Mouse (Mus musculus) midbrain, embryonic 13.5 days (tissue): Measurements from ENCODE around the gene Nabp2. TPM values are rescaled to one million over a fixed set of nuclear protein-coding genes. Genes with fewer than 3 reads are reported as not detected.

ENCODE experiments used
- ATAC-seq: fragments of 200-750 bp; cut with Nextera tagmentation; 2 replicates; pipeline ENCODE4 v1.8.0; 2017; ENCODE audit warnings: mild to moderate bottlenecking, moderate TSS enrichment, moderate library complexity
- H3K27ac ChIP-seq: fragments of 300-500 bp; sonication (generic); 2 replicates; pipeline ENCODE4 v1.5.1; 2015; ENCODE audit warnings: inconsistent platforms, mild to moderate bottlenecking, moderate library complexity
- H3K27me3 ChIP-seq: fragments of 300-500 bp; sonication (generic); 2 replicates; pipeline ENCODE4 v1.6.1; 2015; ENCODE audit warnings: mild to moderate bottlenecking, inconsistent platforms
- H3K36me3 ChIP-seq: fragments of 300-500 bp; sonication (generic); 2 replicates; pipeline ENCODE4 v1.6.1; 2015; ENCODE audit warnings: mild to moderate bottlenecking, inconsistent platforms
- H3K4me1 ChIP-seq: fragments of 300-500 bp; sonication (generic); replicated peaks from 2 replicates; pipeline ENCODE4 v1.6.1; 2015; ENCODE audit warnings: inconsistent platforms
- H3K4me2 ChIP-seq: fragments of 300-500 bp; sonication (generic); replicated peaks from 2 replicates; pipeline ENCODE4 v1.6.1; 2015; ENCODE audit warnings: moderate library complexity, mild to moderate bottlenecking, inconsistent platforms
- H3K4me3 ChIP-seq: fragments of 300-500 bp; sonication (generic); replicated peaks from 2 replicates; pipeline ENCODE4 v1.5.1; 2015; ENCODE audit warnings: mild to moderate bottlenecking, inconsistent platforms
- H3K9ac ChIP-seq: fragments of 300-500 bp; sonication (generic); replicated peaks from 2 replicates; pipeline ENCODE4 v1.6.1; 2015; ENCODE audit warnings: mild to moderate bottlenecking, inconsistent platforms
- H3K9me3 ChIP-seq: fragments of 300-500 bp; sonication (generic); 2 replicates; pipeline ENCODE4 v1.6.1; 2016; ENCODE audit warnings: mild to moderate bottlenecking, inconsistent platforms
- WGBS: fragments of 180-500 bp; shearing (Covaris S2); methylation state at CpG from one replicate; pipeline ENCODE4 v1.1.7; 2015; 5-methylcytosine and 5-hydroxymethylcytosine counted together
- polyA plus RNA-seq: library from polyadenylated mRNA; unstranded; fragments of >200 nt; fragmentation: Nextera tagmentation; extraction: Ambion mirVana; gene quantifications from 2 replicates; pipeline ENCODE4 v1.2.1, GENCODE M21; 2015

Gene Nabp2
- polyA plus RNA-seq, result 142 and 153 TPM in 2 replicates

GRCm38 (mm10) chr10:128411211-128412054 is at the start of gene Nabp2, which contains the start of gene Rnf41:
Gene Nabp2, minus strand, starts transcription at chr10:128411492.
Gene Rnf41, plus strand, starts transcription at chr10:128411657.
- peak; percentile 92 for ATAC-seq
- WGBS, result under 1% methylated on average over 50 of the region's 50 CpGs
- H3K4me1 ChIP-seq, result peaks cover 49% of the 10 kb centered on the region
- peak within 1 kb of the TSS; percentile 94 for H3K4me2 ChIP-seq
- H3K27ac ChIP-seq, result peak within 1 kb of the TSS; percentile 95
- peaks cover 34% of the 10 kb centered on the region for H3K36me3 ChIP-seq
- no peaks in the 10 kb centered on the region for H3K27me3 ChIP-seq
- peak within 1 kb of the TSS; percentile 90 for H3K9ac ChIP-seq
- H3K4me3 ChIP-seq, result peak within 1 kb of the TSS; percentile 97
- no peaks in the 10 kb centered on the region for H3K9me3 ChIP-seq

- peaks cover 36% of the 10 kb centered on the region for H3K36me3 ChIP-seq
- no peak for ATAC-seq
- no peaks in the 10 kb centered on the region for H3K9me3 ChIP-seq
- WGBS, result 1% methylated on average over 5 of the region's 5 CpGs
- H3K27ac ChIP-seq, result peak overlapping the region; percentile 97
- peaks cover 15% of the 10 kb centered on the region for H3K4me1 ChIP-seq
- peak overlapping the region; percentile 97 for H3K4me3 ChIP-seq
- H3K9ac ChIP-seq, result peak overlapping the region; percentile 99
- H3K27me3 ChIP-seq, result no peaks in the 10 kb centered on the region
- H3K4me2 ChIP-seq, result peak overlapping the region; percentile 92
Measured at GRCm38 (mm10) chr10:128460270-128460630, 49.0 kb upstream of the Nabp2 start.

- no peaks in the 10 kb centered on the region for H3K9me3 ChIP-seq
- peak; percentile 67 for ATAC-seq
- peak overlapping the region; percentile 97 for H3K27ac ChIP-seq
- peak overlapping the region; percentile 97 for H3K4me3 ChIP-seq
- no peaks in the 10 kb centered on the region for H3K27me3 ChIP-seq
- H3K9ac ChIP-seq, result peak overlapping the region; percentile 99
- WGBS, result 2% methylated on average over 20 of the region's 67 CpGs
- H3K36me3 ChIP-seq, result peaks cover 31% of the 10 kb centered on the region
- H3K4me1 ChIP-seq, result peaks cover 18% of the 10 kb centered on the region
- peak overlapping the region; percentile 92 for H3K4me2 ChIP-seq
Measured at GRCm38 (mm10) chr10:128459409-128460269, 48.3 kb upstream of the Nabp2 start.

- H3K36me3 ChIP-seq, result peaks cover 23% of the 10 kb centered on the region
- peaks cover 18% of the 10 kb centered on the region for H3K4me1 ChIP-seq
- H3K4me2 ChIP-seq, result peak within 1 kb of the TSS; percentile 92
- peak within 1 kb of the TSS; percentile 99 for H3K9ac ChIP-seq
- H3K4me3 ChIP-seq, result peak within 1 kb of the TSS; percentile 97
- under 1% methylated on average over 56 of the region's 86 CpGs for WGBS
- ATAC-seq, result peak; percentile 80
- H3K27me3 ChIP-seq, result no peaks in the 10 kb centered on the region
- no peaks in the 10 kb centered on the region for H3K9me3 ChIP-seq
- H3K27ac ChIP-seq, result peak within 1 kb of the TSS; percentile 97
Measured at GRCm38 (mm10) chr10:128458719-128459408, 47.6 kb upstream of the Nabp2 start, which contains the start of gene Smarcc2. Gene Smarcc2, plus strand, starts transcription at chr10:128459248.

- peak overlapping the region; percentile 92 for H3K4me2 ChIP-seq
- H3K36me3 ChIP-seq, result peaks cover 18% of the 10 kb centered on the region
- peak overlapping the region; percentile 99 for H3K9ac ChIP-seq
- under 1% methylated on average over 29 of the region's 29 CpGs for WGBS
- H3K9me3 ChIP-seq, result no peaks in the 10 kb centered on the region
- H3K27ac ChIP-seq, result peak overlapping the region; percentile 97
- peaks cover 18% of the 10 kb centered on the region for H3K4me1 ChIP-seq
- ATAC-seq, result peak; percentile 72
- peak overlapping the region; percentile 97 for H3K4me3 ChIP-seq
- no peaks in the 10 kb centered on the region for H3K27me3 ChIP-seq
Measured at GRCm38 (mm10) chr10:128458348-128458718, 47.0 kb upstream of the Nabp2 start.

GRCm38 (mm10) chr10:128457676-128458075 is 46.4 kb upstream of the Nabp2 start:
- H3K4me1 ChIP-seq, result peaks cover 18% of the 10 kb centered on the region
- H3K4me2 ChIP-seq, result no peak overlapping the region
- no peak overlapping the region for H3K4me3 ChIP-seq
- no peaks in the 10 kb centered on the region for H3K9me3 ChIP-seq
- H3K27me3 ChIP-seq, result no peaks in the 10 kb centered on the region
- H3K36me3 ChIP-seq, result peaks cover 12% of the 10 kb centered on the region
- H3K27ac ChIP-seq, result no peak overlapping the region
- no peak overlapping the region for H3K9ac ChIP-seq
- 88% methylated on average over 6 of the region's 6 CpGs for WGBS
- ATAC-seq, result no peak

GRCm38 (mm10) chr10:128455280-128455679 is 44.0 kb upstream of the Nabp2 start:
- H3K4me1 ChIP-seq, result peaks cover 7% of the 10 kb centered on the region; the same call in 1 of the 2 replicates
- no peak for ATAC-seq
- no peaks in the 10 kb centered on the region for H3K9me3 ChIP-seq
- no peaks in the 10 kb centered on the region for H3K27me3 ChIP-seq
- H3K36me3 ChIP-seq, result no peaks in the 10 kb centered on the region
- H3K9ac ChIP-seq, result no peak overlapping the region
- H3K27ac ChIP-seq, result no peak overlapping the region
- WGBS, result 2% methylated on average over 6 of the region's 6 CpGs
- 0 out of 2 replicates have a peak overlapping the region, but pooled peaks have one; percentile 9 for H3K4me3 ChIP-seq
- H3K4me2 ChIP-seq, result peak overlapping the region; percentile 34

- H3K4me3 ChIP-seq, result no peak overlapping the region
- no peaks in the 10 kb centered on the region for H3K27me3 ChIP-seq
- no peak overlapping the region for H3K4me2 ChIP-seq
- ATAC-seq, result no peak
- H3K4me1 ChIP-seq, result 0 out of 2 replicates have a peak, but pooled peaks cover 5% of the 10 kb centered on the region
- H3K9me3 ChIP-seq, result no peaks in the 10 kb centered on the region
- H3K27ac ChIP-seq, result no peak overlapping the region
- 82% methylated on average over 3 of the region's 3 CpGs for WGBS
- no peaks in the 10 kb centered on the region for H3K36me3 ChIP-seq
- no peak overlapping the region for H3K9ac ChIP-seq
Measured at GRCm38 (mm10) chr10:128454471-128454870, 43.2 kb upstream of the Nabp2 start.

- ATAC-seq, result no peak
- no peaks in the 10 kb centered on the region for H3K9me3 ChIP-seq
- no peak overlapping the region for H3K27ac ChIP-seq
- H3K4me2 ChIP-seq, result no peak overlapping the region
- H3K9ac ChIP-seq, result no peak overlapping the region
- no peaks in the 10 kb centered on the region for H3K36me3 ChIP-seq
- H3K4me3 ChIP-seq, result no peak overlapping the region
- 0 out of 2 replicates have a peak, but pooled peaks cover 3% of the 10 kb centered on the region for H3K4me1 ChIP-seq
- no peaks in the 10 kb centered on the region for H3K27me3 ChIP-seq
- WGBS, result 84% methylated on average over 6 of the region's 6 CpGs
Measured at GRCm38 (mm10) chr10:128451014-128451413, 39.7 kb upstream of the Nabp2 start.

GRCm38 (mm10) chr10:128445407-128445806 is 34.1 kb upstream of the Nabp2 start:
- 90% methylated on average over 4 of the region's 4 CpGs for WGBS
- H3K4me1 ChIP-seq, result no peaks in the 10 kb centered on the region
- H3K9me3 ChIP-seq, result no peaks in the 10 kb centered on the region
- no peak overlapping the region for H3K27ac ChIP-seq
- H3K9ac ChIP-seq, result no peak overlapping the region
- H3K27me3 ChIP-seq, result no peaks in the 10 kb centered on the region
- H3K4me2 ChIP-seq, result no peak overlapping the region
- no peak overlapping the region for H3K4me3 ChIP-seq
- no peak for ATAC-seq
- H3K36me3 ChIP-seq, result peaks cover 9% of the 10 kb centered on the region

GRCm38 (mm10) chr10:128444354-128444753 is 33.1 kb upstream of the Nabp2 start:
- H3K9ac ChIP-seq, result no peak overlapping the region
- no peak overlapping the region for H3K4me2 ChIP-seq
- WGBS, result 82% methylated on average over 6 of the region's 6 CpGs
- no peak for ATAC-seq
- H3K4me3 ChIP-seq, result no peak overlapping the region
- H3K9me3 ChIP-seq, result no peaks in the 10 kb centered on the region
- H3K27ac ChIP-seq, result no peak overlapping the region
- no peaks in the 10 kb centered on the region for H3K4me1 ChIP-seq
- peaks cover 20% of the 10 kb centered on the region for H3K36me3 ChIP-seq
- no peaks in the 10 kb centered on the region for H3K27me3 ChIP-seq
